Mouse (Mus musculus): Measurements from ENCODE around the gene Rufy2. TPM values are rescaled to one million over a fixed set of nuclear protein-coding genes. Genes with fewer than 3 reads are reported as not detected.
A peak's percentile ranks its signal among the peaks of the same experiment; 100 is the strongest.

The Rufy2 gene
- polyA plus RNA-seq, 1 experiment from 2014 or later = 38.6 TPM

GRCm38 (mm10) chr10:63023121-63023748 is 43.2 kb downstream of the Rufy2 start:
- Histone ChIP-seq H3K27me3 (replicated peaks; ENCODE audit: control insufficient read depth, insufficient read depth, low read length) (no peaks in the 10 kb centered on the region), H3K4me2 (ENCODE audit: low read length) (peak overlapping the region; percentile 86), H3K36me3 (ENCODE audit: control insufficient read depth, insufficient read depth, low read length) (peaks cover 3% of the 10 kb centered on the region; the same call in 1 of the 2 replicates), H3K9me3 (replicated peaks; ENCODE audit: control insufficient read depth, low read length) (no peaks in the 10 kb centered on the region), H3K27ac (ENCODE audit: low read depth, low read length) (peak overlapping the region; percentile 100), H3K4me3 (ENCODE audit: low read depth, low read length) (peak overlapping the region; percentile 95), H3K4me1 (ENCODE audit: control insufficient read depth, insufficient read depth, low read length) (peaks cover 48% of the 10 kb centered on the region), H3K9ac (ENCODE audit: low read length) (peak overlapping the region; percentile 100)
- peak; percentile 75 for DNase-seq (ENCODE audit: low spot score)
- WGBS = under 1% methylated on average over 60 of the region's 68 CpGs
- peak; percentile 40 for ATAC-seq

- Histone ChIP-seq H3K4me1 (ENCODE audit: control insufficient read depth, insufficient read depth, low read length) (peaks cover 44% of the 10 kb centered on the region), H3K27ac (ENCODE audit: low read depth, low read length) (peak within 1 kb of the TSS; percentile 100), H3K4me3 (ENCODE audit: low read depth, low read length) (peak within 1 kb of the TSS; percentile 95), H3K27me3 (replicated peaks; ENCODE audit: control insufficient read depth, insufficient read depth, low read length) (no peaks in the 10 kb centered on the region), H3K4me2 (ENCODE audit: low read length) (peak within 1 kb of the TSS; percentile 86), H3K36me3 (ENCODE audit: control insufficient read depth, insufficient read depth, low read length) (no peaks in the 10 kb centered on the region), H3K9ac (ENCODE audit: low read length) (peak within 1 kb of the TSS; percentile 100), H3K9me3 (replicated peaks; ENCODE audit: control insufficient read depth, low read length) (no peaks in the 10 kb centered on the region)
- DNase-seq (ENCODE audit: low spot score) (peak; percentile 98), ATAC-seq (peak; percentile 92)
- WGBS = under 1% methylated on average over 66 of the region's 69 CpGs
Measured at GRCm38 (mm10) chr10:63023749-63024579, 43.9 kb downstream of the Rufy2 start, which contains the start of the genes Hnrnph3 and Pbld2. Hnrnph3 (minus strand) TSS chr10:63024217. Pbld2 (plus strand) TSS chr10:63024315.

- Histone ChIP-seq H3K9me3 (replicated peaks; ENCODE audit: control insufficient read depth, low read length) (no peaks in the 10 kb centered on the region), H3K9ac (ENCODE audit: low read length) (peak overlapping the region; percentile 100), H3K36me3 (ENCODE audit: control insufficient read depth, insufficient read depth, low read length) (no peaks in the 10 kb centered on the region), H3K27me3 (replicated peaks; ENCODE audit: control insufficient read depth, insufficient read depth, low read length) (no peaks in the 10 kb centered on the region), H3K27ac (ENCODE audit: low read depth, low read length) (peak overlapping the region; percentile 100), H3K4me2 (ENCODE audit: low read length) (peak overlapping the region; percentile 84), H3K4me1 (ENCODE audit: control insufficient read depth, insufficient read depth, low read length) (peaks cover 41% of the 10 kb centered on the region), H3K4me3 (ENCODE audit: low read depth, low read length) (peak overlapping the region; percentile 95)
- DNase-seq (ENCODE audit: low spot score) = peak; percentile 73
- WGBS = under 1% methylated on average over 8 of the region's 8 CpGs
- ATAC-seq = peak; percentile 21
Measured at GRCm38 (mm10) chr10:63024580-63024910, 44.5 kb downstream of the Rufy2 start.

GRCm38 (mm10) chr10:63025016-63025415 is 45.0 kb downstream of the Rufy2 start:
- Histone ChIP-seq H3K27ac (ENCODE audit: low read depth, low read length) (peak overlapping the region; percentile 100), H3K4me3 (ENCODE audit: low read depth, low read length) (peak overlapping the region; percentile 95), H3K4me1 (ENCODE audit: control insufficient read depth, insufficient read depth, low read length) (peaks cover 41% of the 10 kb centered on the region), H3K9me3 (replicated peaks; ENCODE audit: control insufficient read depth, low read length) (no peaks in the 10 kb centered on the region), H3K36me3 (ENCODE audit: control insufficient read depth, insufficient read depth, low read length) (no peaks in the 10 kb centered on the region), H3K4me2 (ENCODE audit: low read length) (peak overlapping the region; percentile 84), H3K27me3 (replicated peaks; ENCODE audit: control insufficient read depth, insufficient read depth, low read length) (no peaks in the 10 kb centered on the region), H3K9ac (ENCODE audit: low read length) (peak overlapping the region; percentile 100)
- 10% methylated on average over 2 of the region's 2 CpGs for WGBS
- ATAC-seq (no peak), DNase-seq (ENCODE audit: low spot score) (peak; percentile 36)

- Histone ChIP-seq H3K4me1 (ENCODE audit: control insufficient read depth, insufficient read depth, low read length) (peaks cover 36% of the 10 kb centered on the region), H3K27ac (ENCODE audit: low read depth, low read length) (peak overlapping the region; percentile 100), H3K27me3 (replicated peaks; ENCODE audit: control insufficient read depth, insufficient read depth, low read length) (no peaks in the 10 kb centered on the region), H3K4me2 (ENCODE audit: low read length) (peak overlapping the region; percentile 84), H3K36me3 (ENCODE audit: control insufficient read depth, insufficient read depth, low read length) (no peaks in the 10 kb centered on the region), H3K9me3 (replicated peaks; ENCODE audit: control insufficient read depth, low read length) (no peaks in the 10 kb centered on the region), H3K4me3 (ENCODE audit: low read depth, low read length) (peak overlapping the region; percentile 95), H3K9ac (ENCODE audit: low read length) (peak overlapping the region; percentile 100)
- WGBS = 4% methylated on average over 6 of the region's 6 CpGs
- ATAC-seq (no peak), DNase-seq (ENCODE audit: low spot score) (peak; percentile 73)
Measured at GRCm38 (mm10) chr10:63025491-63026011, 45.5 kb downstream of the Rufy2 start.

GRCm38 (mm10) chr10:63026156-63026794 is 46.3 kb downstream of the Rufy2 start:
- DNase-seq (ENCODE audit: low spot score) (peak; percentile 93), ATAC-seq (no peak)
- H3K27me3 ChIP-seq (replicated peaks; ENCODE audit: control insufficient read depth, insufficient read depth, low read length) = no peaks in the 10 kb centered on the region
- 2% methylated on average over 8 of the region's 8 CpGs for WGBS
- H3K4me3 ChIP-seq (ENCODE audit: low read depth, low read length) = peak overlapping the region; percentile 5; the same call in 1 of the 2 replicates
- peak overlapping the region; percentile 84 for H3K4me2 ChIP-seq (ENCODE audit: low read length)
- H3K27ac ChIP-seq (ENCODE audit: low read depth, low read length) = peak overlapping the region; percentile 100
- H3K4me1 ChIP-seq (ENCODE audit: control insufficient read depth, insufficient read depth, low read length) = peaks cover 29% of the 10 kb centered on the region
- peak overlapping the region; percentile 36 for H3K9ac ChIP-seq (ENCODE audit: low read length)
- no peaks in the 10 kb centered on the region for H3K36me3 ChIP-seq (ENCODE audit: control insufficient read depth, insufficient read depth, low read length)
- H3K9me3 ChIP-seq (replicated peaks; ENCODE audit: control insufficient read depth, low read length) = no peaks in the 10 kb centered on the region

- Histone ChIP-seq H3K27me3 (replicated peaks; ENCODE audit: control insufficient read depth, insufficient read depth, low read length) (no peaks in the 10 kb centered on the region), H3K4me1 (ENCODE audit: control insufficient read depth, insufficient read depth, low read length) (peaks cover 24% of the 10 kb centered on the region), H3K4me2 (ENCODE audit: low read length) (peak overlapping the region; percentile 84), H3K27ac (ENCODE audit: low read depth, low read length) (peak overlapping the region; percentile 100), H3K9me3 (replicated peaks; ENCODE audit: control insufficient read depth, low read length) (no peaks in the 10 kb centered on the region), H3K4me3 (ENCODE audit: low read depth, low read length) (peak overlapping the region; percentile 5; the same call in 1 of the 2 replicates), H3K9ac (ENCODE audit: low read length) (peak overlapping the region; percentile 36; the same call in 1 of the 2 replicates), H3K36me3 (ENCODE audit: control insufficient read depth, insufficient read depth, low read length) (no peaks in the 10 kb centered on the region)
- WGBS = 15% methylated on average over 6 of the region's 6 CpGs
- ATAC-seq (no peak), DNase-seq (ENCODE audit: low spot score) (peak; percentile 57)
Measured at GRCm38 (mm10) chr10:63026795-63027160, 46.8 kb downstream of the Rufy2 start.

- Histone ChIP-seq H3K9me3 (replicated peaks; ENCODE audit: control insufficient read depth, low read length) (no peaks in the 10 kb centered on the region), H3K9ac (ENCODE audit: low read length) (no peak overlapping the region), H3K27ac (ENCODE audit: low read depth, low read length) (peak overlapping the region; percentile 100), H3K4me3 (ENCODE audit: low read depth, low read length) (no peak overlapping the region), H3K4me2 (ENCODE audit: low read length) (no peak overlapping the region), H3K27me3 (replicated peaks; ENCODE audit: control insufficient read depth, insufficient read depth, low read length) (no peaks in the 10 kb centered on the region), H3K36me3 (ENCODE audit: control insufficient read depth, insufficient read depth, low read length) (no peaks in the 10 kb centered on the region), H3K4me1 (ENCODE audit: control insufficient read depth, insufficient read depth, low read length) (peaks cover 23% of the 10 kb centered on the region)
- DNase-seq (ENCODE audit: low spot score) = no peak
- WGBS = 91% methylated on average over 10 of the region's 10 CpGs
- no peak for ATAC-seq
Measured at GRCm38 (mm10) chr10:63027376-63028161, 47.5 kb downstream of the Rufy2 start.
